Mouse (Mus musculus): ENCODE measurements around the gene Hmmr. TPM values are rescaled to one million over a fixed set of nuclear protein-coding genes. Genes with fewer than 3 reads are reported as not detected.

Hmmr gene
- total RNA-seq (2023), result 0.34 TPM

GRCm38 (mm10) chr11:40733339-40734174 lies at the start of gene Hmmr, which contains the start of gene Nudcd2:
Hmmr (minus strand) TSS chr11:40733422.
Nudcd2 (plus strand) TSS chr11:40733667.

GRCm38 (mm10) chr11:40755109-40755627 lies 21.9 kb upstream of the Hmmr start, which contains the start of gene Ccng1:
Ccng1 (minus strand) TSS chr11:40755311.

DNA sequence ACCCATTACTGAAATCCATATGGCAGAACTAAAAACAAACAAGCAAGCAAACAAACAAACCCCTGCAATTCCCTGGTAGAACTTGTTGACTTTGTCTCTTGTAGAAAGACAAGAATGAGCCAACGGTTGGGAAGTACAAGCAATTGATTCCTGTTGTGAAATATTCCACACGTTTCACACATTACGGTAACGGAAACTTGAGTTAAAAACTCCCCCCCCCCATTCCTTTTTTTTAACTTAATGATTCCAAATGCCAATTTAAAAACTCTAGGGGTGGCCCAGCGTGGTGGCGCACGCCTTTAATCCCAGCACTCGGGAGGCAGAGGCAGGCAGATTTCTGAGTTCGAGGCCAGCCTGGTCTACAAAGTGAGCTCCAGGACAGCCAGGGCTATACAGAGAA lies 38.1 kb downstream of the Hmmr start, which contains the start of gene Mat2b:
Mat2b (minus strand) TSS at position 101 of the 400 bp plus-strand sequence.

Other genes with a start within 250 kb of the Hmmr start
- 113 TPM for gene Mat2b, start 38.2 kb downstream of the Hmmr start, total RNA-seq (2023)
- gene Nudcd2, start 245 bp upstream of the Hmmr start, total RNA-seq (2023), result 13.4 TPM
- gene Ccng1, start 21.9 kb upstream of the Hmmr start, total RNA-seq (2023), result 28.6 TPM

Measured in CD8-positive naive resting alpha-beta T cell, adult 57 days (primary cell).